In the genomic region with DNA sequence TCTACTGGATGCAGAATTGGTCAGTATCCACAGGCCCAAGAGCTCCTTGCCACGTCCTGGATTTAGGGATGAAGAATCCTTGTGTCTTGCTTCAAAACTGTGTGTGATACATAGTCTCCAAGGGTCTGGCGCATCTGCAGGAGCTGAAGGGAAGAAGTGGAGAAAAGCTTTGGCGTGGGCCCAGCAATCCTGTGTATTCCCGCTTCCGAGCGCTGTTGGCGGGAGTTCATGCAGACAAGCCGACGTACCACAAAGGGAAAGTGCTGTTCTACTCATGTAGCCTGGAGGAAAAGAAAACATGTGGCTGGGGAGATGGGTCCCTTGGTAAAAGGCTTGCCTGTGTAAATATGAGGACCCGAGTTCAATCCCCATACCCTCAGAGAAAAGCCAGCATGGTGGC, we compare ENCODE assay signal across 26 mouse cellular contexts. TPM values are rescaled to one million over a fixed set of nuclear protein-coding genes. Genes with fewer than 3 reads are reported as not detected.
DNase-seq lines count a peak whose midpoint lies in the region; TF ChIP-seq lines count a peak whose summit lies in the region.
"Had no signal": no experiment of that assay in that cellular context is flagged by ENCODE, and none has a peak within 500 bp of the region (broad histone marks: within the 10 kb centered on the region; RNA-seq: fewer than 3 reads in every experiment).

No protein-coding gene starts in this region.

- peak; percentile 26 for DNase-seq in gastrocnemius, postnatal 10 days
- no peak for DNase-seq in gastrocnemius, adult 18-20 months (ENCODE audit: low spot score)
- peak; percentile 7 for DNase-seq in layer of hippocampus, adult 11-12 months (ENCODE audit: low spot score)
- DNase-seq in layer of hippocampus, postnatal 25 days (ENCODE audit: extremely low spot score in 1 of 2, low spot score in 1 of 2), result no peak
- DNase-seq in lung, postnatal 10 days, result peak; percentile 3
- DNase-seq in lung, postnatal 4 days, result no peak
- peak; percentile 71 for DNase-seq in brain, embryonic 14.5 days (ENCODE audit: low read depth)
- DNase-seq in urinary bladder, postnatal 4 days (ENCODE audit: low spot score in 2 of 2), result no peak
- DNase-seq: adrenal gland, postnatal 36 days; B cell, adult 2 months; cerebellum, adult 2 months; heart, postnatal 36 days; lung, adult 18-20 months; thymus, postnatal 14 days had no signal

- TF ChIP-seq POLR2A in brain, embryonic 14.5 days (IDR thresholded peaks at IDR 0.05; ENCODE audit: borderline replicate concordance, extremely low read depth, insufficient read depth, insufficient read length, poor library complexity, severe bottlenecking), result no peak

- TF ChIP-seq CTCF in brain, embryonic 14.5 days (IDR thresholded peaks at IDR 0.05; ENCODE audit: borderline replicate concordance, extremely low read depth, insufficient read depth, insufficient read length), result no peak

RNA-seq across cellular contexts. Expression of a gene that starts 22.3 kb away (rescaled TPM):
- not detected for total RNA-seq in gastrocnemius, postnatal 10 days (2021)
- total RNA-seq in gastrocnemius, adult 18-20 months (2021), result not detected
- not detected for total RNA-seq in layer of hippocampus, postnatal 25 days (2021)
- not detected in 2 replicates for polyA plus RNA-seq in brain, embryonic 14.5 days (2012; rRNA removed)
- total RNA-seq: adrenal gland, postnatal 36 days; granulocyte monocyte progenitor cell, adult 5-6 weeks; heart, postnatal 36 days; layer of hippocampus, adult 8-10 months; left cerebral cortex, adult 8-10 months; liver, adult 2 months had no signal
- polyA plus RNA-seq: cerebellum, adult 2 months; forebrain, embryonic 12.5 days; heart, embryonic 13.5 days; intestine, postnatal 0 days; kidney, embryonic 15.5 days; liver, adult 2 months; macrophage; midbrain, embryonic 10.5 days; neural tube, embryonic 13.5 days; stomach, embryonic 16.5 days had no signal

Comparison
In these comparisons a context has a peak if more than half of its experiments do, and no peak if none do; other contexts are left out.
1. DNase-seq: peak in gastrocnemius, postnatal 10 days (single experiment), layer of hippocampus, adult 11-12 months (single experiment), lung, postnatal 10 days (single experiment) and brain, embryonic 14.5 days (single experiment); none in gastrocnemius, adult 18-20 months (single experiment), layer of hippocampus, postnatal 25 days (0 of 2), lung, postnatal 4 days (0 of 2) and urinary bladder, postnatal 4 days (0 of 2).